Mouse (Mus musculus) hindbrain, embryonic 16.5 days (tissue): ENCODE measurements around the gene Grid1. TPM values are rescaled to one million over a fixed set of nuclear protein-coding genes. Genes with fewer than 3 reads are reported as not detected.

Experiments used
- ATAC-seq: fragments of 200-750 bp; cut with Nextera tagmentation; 2 replicates; pipeline ENCODE4 v1.8.0; 2017; ENCODE audit warnings: moderate TSS enrichment, moderate library complexity
- H3K27ac ChIP-seq: fragments of 300-500 bp; sonication (generic); 2 replicates; pipeline ENCODE4 v1.5.1; 2014; ENCODE audit warnings: low read depth, mild to moderate bottlenecking, control low read depth, low read length, moderate library complexity
- H3K27me3 ChIP-seq: fragments of 300-500 bp; sonication (generic); replicated peaks from 2 replicates; pipeline ENCODE4 v1.6.1; 2014; ENCODE audit warnings: low read length; ENCODE audit not compliant: control insufficient read depth, insufficient read depth
- H3K36me3 ChIP-seq: fragments of 300-500 bp; sonication (generic); 2 replicates; pipeline ENCODE4 v1.6.1; 2014; ENCODE audit warnings: mild to moderate bottlenecking, low read length, moderate library complexity, mixed read lengths; ENCODE audit not compliant: control insufficient read depth, insufficient read depth
- H3K4me1 ChIP-seq: fragments of 300-500 bp; sonication (generic); 2 replicates; pipeline ENCODE4 v1.6.1; 2014; ENCODE audit warnings: low read depth, low read length; ENCODE audit not compliant: control insufficient read depth, insufficient read depth
- H3K4me2 ChIP-seq: fragments of 300-500 bp; sonication (generic); 2 replicates; pipeline ENCODE4 v1.6.1; 2014; ENCODE audit warnings: mild to moderate bottlenecking, low read length, control low read depth, moderate library complexity
- H3K4me3 ChIP-seq: fragments of 300-500 bp; sonication (generic); 2 replicates; pipeline ENCODE4 v1.5.1; 2014; ENCODE audit warnings: mild to moderate bottlenecking, low read length, control low read depth, moderate library complexity
- H3K9ac ChIP-seq: fragments of 300-500 bp; sonication (generic); 2 replicates; pipeline ENCODE4 v1.6.1; 2014; ENCODE audit warnings: low read depth, mild to moderate bottlenecking, control low read depth, low read length, moderate library complexity
- H3K9me3 ChIP-seq: fragments of 300-500 bp; sonication (generic); 2 replicates; pipeline ENCODE4 v1.6.1; 2014; ENCODE audit warnings: mild to moderate bottlenecking, low read length, moderate library complexity; ENCODE audit not compliant: control insufficient read depth
- whole genome bisulfite sequencing: fragments of 180-500 bp; shearing (Covaris S2); extraction: QIAGEN DNeasy Blood & Tissue Kit; methylation state at CpG from one replicate; pipeline ENCODE4 v1.1.7; 2014; 5-methylcytosine and 5-hydroxymethylcytosine counted together
- polyA plus RNA-seq: library from polyadenylated mRNA; unstranded; fragments of >200 nt; fragmentation: Nextera tagmentation; extraction: Ambion mirVana; gene quantifications from 2 replicates; pipeline ENCODE4 v1.2.1, GENCODE M21; 2015

Gene Grid1
- 5.8 and 7.1 TPM in 2 replicates for polyA plus RNA-seq

DNA sequence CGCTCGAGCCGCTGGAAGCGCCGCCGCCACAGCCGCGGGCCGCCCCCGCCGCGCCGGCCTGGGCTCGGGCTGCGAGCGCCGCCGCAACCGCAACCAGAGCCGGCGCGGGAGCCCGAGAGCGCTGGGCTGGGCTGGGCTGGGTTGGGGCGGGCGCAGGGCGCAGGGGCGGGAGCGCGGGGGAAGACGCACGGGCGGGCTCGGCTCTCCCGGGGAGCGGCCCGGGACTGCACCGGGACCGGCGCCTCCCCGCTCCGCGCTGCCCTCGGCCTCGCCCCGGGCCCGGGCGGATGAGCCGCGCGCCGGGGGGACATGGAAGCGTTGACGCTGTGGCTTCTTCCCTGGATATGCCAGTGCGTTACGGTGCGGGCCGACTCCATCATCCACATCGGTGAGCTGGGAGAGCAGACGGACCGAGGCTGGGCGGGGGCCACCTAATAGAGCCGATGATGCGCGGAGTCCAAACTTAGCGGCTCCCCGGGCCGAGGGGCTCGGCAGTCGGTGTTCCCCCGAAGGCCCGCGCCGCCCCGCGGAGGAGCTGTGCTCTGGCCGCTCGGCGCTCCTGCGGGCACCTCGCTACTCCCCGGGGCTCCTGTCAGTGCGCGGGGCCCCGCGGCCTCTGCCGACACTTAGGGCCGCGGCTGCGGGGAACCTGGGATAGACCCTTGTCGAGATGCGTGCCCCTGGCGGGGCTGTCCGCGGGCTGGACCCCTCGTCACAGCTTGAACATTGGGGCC, at the start of gene Grid1:
Grid1 (plus strand) TSS at position 190 of the 734 bp plus-strand sequence.
- under 1% methylated on average over 82 of the region's 96 CpGs for WGBS
- no peaks in the 10 kb centered on the region for H3K36me3 ChIP-seq
- H3K4me2 ChIP-seq = peak within 1 kb of the TSS; percentile 81
- peak within 1 kb of the TSS; percentile 90 for H3K9ac ChIP-seq
- peak within 1 kb of the TSS; percentile 82 for H3K4me3 ChIP-seq
- peak within 1 kb of the TSS; percentile 89 for H3K27ac ChIP-seq
- H3K27me3 ChIP-seq = peaks cover 8% of the 10 kb centered on the region
- H3K9me3 ChIP-seq = no peaks in the 10 kb centered on the region
- ATAC-seq = peak; percentile 60
- peaks cover 24% of the 10 kb centered on the region for H3K4me1 ChIP-seq

DNA sequence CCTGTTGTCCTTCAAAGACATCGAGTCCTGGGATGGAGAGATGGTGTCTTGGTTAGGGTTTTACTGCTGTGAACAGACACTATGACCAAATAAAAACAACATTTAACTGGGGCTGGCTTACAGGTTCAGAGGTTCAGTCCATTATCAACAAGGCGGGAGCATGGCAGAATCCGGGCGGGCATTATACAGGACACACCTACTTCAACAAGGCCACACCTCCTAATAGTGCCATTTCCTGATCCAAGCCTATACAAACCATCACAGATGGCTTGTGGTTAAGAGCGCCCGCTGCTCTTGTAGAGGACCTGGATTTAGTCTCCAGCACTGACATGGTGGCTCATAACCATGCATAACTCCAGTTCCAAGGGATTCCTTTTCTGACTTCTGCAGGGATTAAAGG, 49.4 kb upstream of the Grid1 start:
- 88% methylated on average over 6 of the region's 6 CpGs for WGBS
- Histone ChIP-seq H3K4me3 (no peak overlapping the region), H3K4me1 (peaks cover 2% of the 10 kb centered on the region; the same call in 1 of the 2 replicates), H3K27ac (no peak overlapping the region), H3K27me3 (0 out of 2 replicates have a peak, but pooled peaks cover 4% of the 10 kb centered on the region), H3K9me3 (no peaks in the 10 kb centered on the region), H3K9ac (no peak overlapping the region), H3K36me3 (no peaks in the 10 kb centered on the region), H3K4me2 (no peak overlapping the region)
- no peak for ATAC-seq

DNA sequence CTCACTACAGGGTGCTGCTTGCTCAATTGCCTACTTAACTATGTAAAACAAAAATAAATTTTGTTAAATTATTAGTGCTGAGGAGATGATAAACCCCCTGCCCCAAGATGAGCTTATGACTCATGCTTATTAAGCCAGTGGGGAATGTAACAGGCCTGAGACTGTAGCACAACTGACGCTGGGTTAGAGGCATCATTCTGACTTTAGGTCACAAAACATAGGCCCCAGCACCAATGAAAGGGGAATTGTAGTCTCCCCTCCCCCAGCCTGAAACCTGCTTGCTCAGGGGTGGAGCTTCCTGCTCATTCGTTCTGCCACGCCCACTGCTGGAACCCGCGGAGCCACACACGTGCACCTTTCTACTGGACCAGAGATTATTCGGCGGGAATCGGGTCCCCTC, 48.3 kb upstream of the Grid1 start:
- WGBS = 38% methylated on average over 9 of the region's 9 CpGs
- ATAC-seq = no peak
- H3K27me3 ChIP-seq = 0 out of 2 replicates have a peak, but pooled peaks cover 4% of the 10 kb centered on the region
- no peak overlapping the region for H3K9ac ChIP-seq
- H3K4me3 ChIP-seq = no peak overlapping the region
- no peak overlapping the region for H3K27ac ChIP-seq
- H3K9me3 ChIP-seq = no peaks in the 10 kb centered on the region
- peaks cover 2% of the 10 kb centered on the region; the same call in 1 of the 2 replicates for H3K4me1 ChIP-seq
- H3K4me2 ChIP-seq = no peak overlapping the region
- H3K36me3 ChIP-seq = no peaks in the 10 kb centered on the region

DNA sequence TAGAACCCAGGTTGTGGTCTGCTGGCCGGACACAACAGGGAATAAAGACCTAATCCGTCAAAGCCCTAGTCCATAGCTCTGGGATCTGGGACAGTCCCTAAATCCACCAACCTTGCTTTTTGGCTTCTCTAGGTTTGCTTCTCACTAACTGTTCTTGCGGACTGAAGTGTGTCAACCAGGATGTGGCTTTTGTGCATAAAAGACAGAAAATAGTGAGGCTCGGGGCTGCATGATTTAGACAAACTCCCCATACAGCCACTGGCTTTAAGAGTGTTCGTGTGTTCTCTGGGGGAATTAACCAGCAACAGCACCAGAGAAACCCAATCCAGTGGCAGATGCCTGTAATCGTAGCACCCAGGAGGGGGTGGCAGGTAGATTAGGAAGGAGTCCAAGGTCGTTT, 47.8 kb upstream of the Grid1 start:
- no peak for ATAC-seq
- WGBS = 64% methylated on average over 7 of the region's 7 CpGs
- H3K27me3 ChIP-seq = 0 out of 2 replicates have a peak, but pooled peaks cover 4% of the 10 kb centered on the region
- H3K9me3 ChIP-seq = no peaks in the 10 kb centered on the region
- peaks cover 2% of the 10 kb centered on the region; the same call in 1 of the 2 replicates for H3K4me1 ChIP-seq
- no peaks in the 10 kb centered on the region for H3K36me3 ChIP-seq
- no peak overlapping the region for H3K9ac ChIP-seq
- no peak overlapping the region for H3K4me3 ChIP-seq
- H3K4me2 ChIP-seq = no peak overlapping the region
- H3K27ac ChIP-seq = no peak overlapping the region

DNA sequence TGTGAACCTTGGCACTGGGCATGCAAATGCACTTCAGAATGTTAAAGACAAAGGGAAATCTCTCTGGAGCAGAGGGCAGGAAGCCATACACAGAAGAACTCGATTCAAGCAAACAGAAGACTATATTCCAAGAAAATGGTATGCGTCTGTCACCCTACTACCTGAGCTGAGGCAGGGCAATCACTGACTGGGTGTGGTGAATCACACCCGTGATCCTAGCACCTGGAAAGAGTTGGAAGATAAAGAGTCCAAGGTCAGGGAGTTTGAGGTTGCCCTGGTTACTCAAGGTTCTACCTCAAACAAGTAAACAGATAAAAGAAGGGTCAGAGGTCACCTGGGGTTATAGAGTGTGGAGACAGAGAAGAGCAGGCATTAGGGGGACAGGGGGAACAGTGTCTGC, 46.2 kb upstream of the Grid1 start:
- no peaks in the 10 kb centered on the region for H3K9me3 ChIP-seq
- no peaks in the 10 kb centered on the region for H3K36me3 ChIP-seq
- no peak overlapping the region for H3K27ac ChIP-seq
- H3K9ac ChIP-seq = no peak overlapping the region
- WGBS = 80% methylated on average over 3 of the region's 3 CpGs
- H3K4me1 ChIP-seq = no peaks in the 10 kb centered on the region
- ATAC-seq = no peak
- no peak overlapping the region for H3K4me3 ChIP-seq
- H3K27me3 ChIP-seq = 0 out of 2 replicates have a peak, but pooled peaks cover 4% of the 10 kb centered on the region
- no peak overlapping the region for H3K4me2 ChIP-seq

DNA sequence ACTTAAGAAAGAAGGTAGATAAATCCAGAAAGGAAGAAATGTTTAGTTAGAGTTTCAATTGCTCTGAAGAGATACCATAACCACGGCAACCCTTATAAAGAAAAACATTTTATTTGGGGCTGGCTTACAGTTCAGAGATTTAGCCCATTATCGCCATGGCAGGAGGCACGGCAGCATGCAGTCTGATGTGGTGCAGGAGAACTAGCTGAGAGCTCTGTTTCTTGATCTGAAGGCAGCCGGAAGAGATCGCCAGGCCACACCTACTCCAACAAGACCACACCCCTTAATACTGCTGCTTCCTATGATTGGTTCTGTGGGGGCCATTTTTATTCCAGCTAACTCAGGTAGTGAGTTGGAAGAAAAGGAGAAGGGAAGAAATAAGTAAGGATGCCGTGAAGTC, 45.7 kb upstream of the Grid1 start:
- no peak overlapping the region for H3K4me3 ChIP-seq
- H3K9me3 ChIP-seq = no peaks in the 10 kb centered on the region
- no peak overlapping the region for H3K27ac ChIP-seq
- H3K4me2 ChIP-seq = no peak overlapping the region
- H3K4me1 ChIP-seq = no peaks in the 10 kb centered on the region
- H3K36me3 ChIP-seq = no peaks in the 10 kb centered on the region
- no peak overlapping the region for H3K9ac ChIP-seq
- H3K27me3 ChIP-seq = 0 out of 2 replicates have a peak, but pooled peaks cover 4% of the 10 kb centered on the region
- no peak for ATAC-seq
- 87% methylated on average over 6 of the region's 6 CpGs for WGBS

DNA sequence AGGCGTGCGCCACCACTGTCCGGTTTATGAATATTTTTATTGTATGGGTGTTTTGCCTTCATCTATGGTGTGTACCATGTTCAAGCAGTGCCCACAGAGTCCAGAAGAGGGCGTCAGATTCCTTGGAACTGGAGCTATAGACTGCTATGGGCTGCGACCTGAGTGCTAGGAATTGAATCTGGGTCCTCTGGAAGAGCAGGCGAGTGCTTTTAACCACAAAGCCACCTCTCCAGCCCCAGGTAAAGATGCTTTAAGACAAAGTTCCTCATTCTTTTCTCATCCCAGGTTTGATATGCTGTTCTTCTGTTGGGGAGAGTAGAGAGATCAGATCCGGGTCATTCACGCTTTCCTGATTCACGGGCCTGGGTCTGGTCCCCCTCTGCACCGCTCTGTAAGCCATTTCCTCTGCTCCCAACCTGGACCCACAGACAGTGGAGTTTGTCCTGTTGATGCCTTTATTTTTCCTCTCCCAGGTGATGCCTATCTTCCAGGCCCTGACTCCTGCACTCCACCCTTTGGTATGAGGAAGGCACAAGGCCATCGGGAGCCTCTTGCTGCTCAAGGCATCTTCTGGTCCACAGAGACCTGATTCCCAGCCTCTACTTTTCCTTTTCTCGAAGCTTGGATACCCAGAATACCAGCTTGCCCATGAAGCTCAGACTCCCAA, 43.1 kb upstream of the Grid1 start:
- Histone ChIP-seq H3K4me2 (no peak overlapping the region), H3K4me3 (no peak overlapping the region), H3K9ac (no peak overlapping the region), H3K27me3 (no peaks in the 10 kb centered on the region), H3K4me1 (no peaks in the 10 kb centered on the region), H3K9me3 (no peaks in the 10 kb centered on the region), H3K36me3 (no peaks in the 10 kb centered on the region), H3K27ac (no peak overlapping the region)
- no peak for ATAC-seq
- WGBS = 87% methylated on average over 12 of the region's 12 CpGs

DNA sequence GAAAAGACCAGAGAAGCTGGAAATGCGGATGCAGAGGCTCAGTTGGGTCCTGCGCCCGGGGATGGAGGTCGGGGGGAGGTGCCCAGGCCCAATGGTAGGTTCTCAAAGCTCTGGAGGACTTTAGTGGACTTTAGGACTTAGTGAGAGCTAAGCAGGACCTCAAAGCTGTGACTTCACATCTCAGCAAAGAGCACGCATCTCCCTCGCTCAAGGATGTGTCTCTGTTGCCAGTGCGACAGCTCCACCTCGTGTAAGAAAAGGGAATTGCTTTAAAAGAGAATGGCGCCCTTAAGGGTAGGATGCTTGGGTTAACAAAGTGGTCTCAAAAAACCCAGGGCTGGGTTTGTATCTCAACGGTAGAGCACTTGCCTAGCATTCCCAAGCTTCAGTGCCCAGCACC, 42.1 kb upstream of the Grid1 start:
- WGBS = 21% methylated on average over 10 of the region's 10 CpGs
- no peaks in the 10 kb centered on the region for H3K4me1 ChIP-seq
- peak; percentile 58; the same call in 1 of the 2 replicates for ATAC-seq
- no peak overlapping the region for H3K4me2 ChIP-seq
- no peak overlapping the region for H3K27ac ChIP-seq
- no peaks in the 10 kb centered on the region for H3K36me3 ChIP-seq
- H3K4me3 ChIP-seq = no peak overlapping the region
- H3K9me3 ChIP-seq = no peaks in the 10 kb centered on the region
- H3K9ac ChIP-seq = no peak overlapping the region
- H3K27me3 ChIP-seq = no peaks in the 10 kb centered on the region

DNA sequence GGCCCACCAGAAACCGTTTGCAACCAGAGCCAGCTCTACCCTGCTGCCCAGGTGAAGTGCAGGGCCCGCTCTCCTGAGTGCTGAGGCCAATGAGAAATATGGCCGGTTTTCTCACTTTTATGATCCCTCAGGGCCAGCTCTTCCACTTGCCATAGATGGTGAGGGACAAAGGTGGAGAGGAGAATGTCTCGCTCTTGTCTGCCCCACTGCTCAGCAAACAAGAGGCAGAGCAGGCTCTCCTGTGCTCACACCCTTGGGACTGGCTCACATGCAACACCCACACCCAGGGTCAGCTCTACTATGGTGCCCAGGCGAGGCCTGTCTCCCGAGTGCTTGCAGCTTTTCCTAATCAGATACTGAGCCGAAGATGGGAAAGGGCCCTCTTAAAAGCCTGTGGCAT, 41.1 kb upstream of the Grid1 start:
- Histone ChIP-seq H3K9ac (no peak overlapping the region), H3K4me3 (no peak overlapping the region), H3K27ac (no peak overlapping the region), H3K27me3 (no peaks in the 10 kb centered on the region), H3K4me1 (no peaks in the 10 kb centered on the region), H3K9me3 (no peaks in the 10 kb centered on the region), H3K4me2 (no peak overlapping the region), H3K36me3 (no peaks in the 10 kb centered on the region)
- ATAC-seq = no peak
- WGBS = 86% methylated on average over 7 of the region's 7 CpGs
